Mouse (Mus musculus) kidney, postnatal 14 days (tissue): ENCODE data around the gene Vmn2r115.
"Not testable (repeated sequence)": the region's sequence is repeated elsewhere in the genome, so short reads cannot be mapped to it uniquely, and the experiment has no call there.

Experiments used
- DNase-seq: peaks from one replicate; pipeline ENCODE4 v3.0.0; 2022; ENCODE audit warnings: mixed read lengths

The Vmn2r115 gene

GRCm38 (mm10) chr17:23343441-23343840, at the start of gene Vmn2r115:
Vmn2r115 (plus strand) TSS chr17:23343741.
- DNase-seq: not testable (repeated sequence)

DNA sequence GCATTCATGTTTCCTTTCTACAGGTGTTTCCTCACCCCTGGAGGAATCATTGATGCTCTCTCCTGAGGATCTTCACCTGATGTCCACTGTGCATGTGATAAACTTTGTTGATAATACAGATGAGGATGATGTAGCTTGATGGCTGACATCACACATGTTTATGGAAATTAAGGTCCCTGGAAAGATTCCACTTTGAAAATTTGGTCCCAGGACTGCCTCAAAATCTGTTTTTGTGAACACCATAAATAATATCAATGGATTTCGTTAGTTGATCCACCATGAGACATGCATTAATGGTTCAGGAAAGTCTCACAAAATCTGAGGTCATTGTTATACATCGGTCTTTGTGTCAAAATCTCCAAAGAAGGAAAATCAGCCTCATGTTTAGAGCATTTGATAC, 31.1 kb upstream of the Vmn2r115 start, which contains the start of gene Vmn2r114:
Vmn2r114 (minus strand) TSS at position 101 of the 400 bp plus-strand sequence.
- not testable (repeated sequence) for DNase-seq

DNA sequence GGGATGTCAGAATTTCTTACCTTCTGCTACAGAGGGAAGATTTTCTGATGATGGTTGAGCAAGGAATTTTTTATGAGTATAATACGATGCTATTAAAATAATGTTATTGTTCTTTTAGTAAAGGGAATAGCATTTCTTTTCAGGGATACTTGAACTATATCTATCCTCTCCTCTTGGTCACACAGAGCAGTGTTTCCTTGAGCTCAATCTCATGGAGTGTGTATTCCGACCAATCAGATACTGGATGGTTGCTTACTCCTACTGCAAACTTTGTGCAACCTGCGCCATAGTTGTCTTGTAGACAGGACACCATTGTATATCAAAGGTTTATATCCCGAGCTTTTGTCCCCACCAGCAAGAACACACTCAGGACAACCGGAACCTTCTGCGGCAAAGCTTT, 12.9 kb upstream of the Vmn2r115 start:
- no peak for DNase-seq

DNA sequence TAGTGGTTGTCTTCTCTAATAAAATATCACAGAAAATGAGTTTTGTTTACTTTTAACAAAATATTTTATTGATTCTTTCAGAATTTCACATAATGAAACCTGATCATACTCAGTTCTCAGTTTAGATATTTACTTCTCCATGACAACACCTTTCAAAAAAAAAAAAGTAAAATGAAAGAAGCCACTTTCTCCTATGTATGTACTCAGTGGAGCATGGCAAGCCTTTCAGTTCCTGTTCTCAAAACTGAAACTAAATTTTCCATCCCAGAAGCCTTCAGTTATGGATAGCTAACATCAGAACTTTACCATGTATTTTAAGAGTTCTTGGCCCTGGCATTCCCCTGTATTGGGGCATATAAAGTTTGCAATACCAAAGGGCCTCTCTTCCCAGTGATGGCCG, 8.1 kb downstream of the Vmn2r115 start:
- no peak for DNase-seq

DNA sequence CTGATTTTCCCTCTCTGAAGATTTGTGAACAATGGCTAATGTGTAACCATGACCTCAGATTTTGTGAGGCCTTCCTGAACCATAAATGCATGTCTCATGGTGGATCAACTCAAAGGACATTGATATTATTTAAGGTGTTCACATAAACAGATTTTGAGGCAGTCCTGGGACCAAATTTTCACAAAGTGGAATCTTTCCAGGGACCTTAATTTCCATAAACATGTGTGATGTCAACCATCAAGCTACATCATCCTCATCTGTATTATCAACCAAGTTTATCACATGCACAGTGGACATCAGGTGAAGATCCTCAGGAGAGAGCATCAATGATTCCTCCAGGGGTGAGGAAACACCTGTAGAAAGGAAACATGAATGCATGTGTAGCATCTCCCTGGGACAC, 40.8 kb downstream of the Vmn2r115 start, which contains the start of gene Vmn2r116:
Vmn2r116 (plus strand) TSS at position 301 of the 400 bp plus-strand sequence.
- not testable (repeated sequence) for DNase-seq
